ENCODE assay signal across 14 mouse cellular contexts in the genomic region with DNA sequence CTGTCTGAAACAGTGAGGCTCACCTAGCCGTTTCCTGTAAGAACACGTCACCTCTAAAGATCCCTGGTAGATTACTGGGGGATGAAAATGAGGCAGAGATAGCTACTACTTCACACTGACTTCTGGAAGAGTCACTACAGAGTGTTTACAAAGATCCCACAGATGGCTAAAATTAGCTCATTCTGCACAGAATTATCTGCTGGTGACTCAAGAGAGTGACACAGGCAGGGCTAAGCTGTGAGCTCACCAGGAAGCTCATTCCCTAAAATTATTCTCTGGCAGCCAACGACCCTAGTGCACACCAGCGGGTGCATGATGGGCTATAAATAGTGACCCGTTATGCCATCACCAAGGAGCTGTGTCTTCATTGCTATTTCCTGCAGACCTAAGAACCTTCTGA. TPM values are rescaled to one million over a fixed set of nuclear protein-coding genes. Genes with fewer than 3 reads are reported as not detected.
DNase-seq lines count a peak whose midpoint lies in the region; ATAC-seq and TF ChIP-seq lines count a peak whose summit lies in the region.
"Had no signal": no experiment of that assay in that cellular context is flagged by ENCODE, and none has a peak within 500 bp of the region (broad histone marks: within the 10 kb centered on the region; RNA-seq: fewer than 3 reads in every experiment).

No protein-coding gene starts in this region.

- WGBS in liver, postnatal 0 days (ENCODE audit: insufficient replicate concordance) = 54% methylated on average over 5 of the region's 5 CpGs
- 51% methylated on average over 5 of the region's 5 CpGs for WGBS in liver, embryonic 11.5 days

- peak; percentile 15; the same call in 1 of the 2 replicates for ATAC-seq in liver, postnatal 0 days
- no peak for ATAC-seq in liver, embryonic 11.5 days (replicated peaks; ENCODE audit: low FRiP score)
- ATAC-seq: hindbrain, embryonic 16.5 days had no signal

- no peaks in the 10 kb centered on the region for H3K27me3 ChIP-seq in liver, postnatal 0 days (ENCODE audit: insufficient read depth, low read length)
- H3K27me3 ChIP-seq in liver, embryonic 11.5 days (replicated peaks; ENCODE audit: control insufficient read depth, insufficient read depth, low read length) = no peaks in the 10 kb centered on the region
- H3K27me3 ChIP-seq in myocyte (ENCODE audit: control insufficient read depth, insufficient read depth, insufficient read length) = no peaks in the 10 kb centered on the region

- no peak overlapping the region for H3ac ChIP-seq in myocyte (ENCODE audit: control insufficient read depth, insufficient read length)

- no peak overlapping the region for H3K27ac ChIP-seq in liver, postnatal 0 days (ENCODE audit: low read depth)
- no peak overlapping the region for H3K27ac ChIP-seq in liver, embryonic 11.5 days (ENCODE audit: low read depth, low read length)
- H3K27ac ChIP-seq: kidney, postnatal 0 days had no signal

- no peak for TF ChIP-seq POLR2A in myocyte (IDR thresholded peaks at IDR 0.05; ENCODE audit: insufficient read length, low read depth)

- no peaks in the 10 kb centered on the region for H3K36me3 ChIP-seq in liver, postnatal 0 days (replicated peaks; ENCODE audit: insufficient read depth, low read length)
- no peaks in the 10 kb centered on the region for H3K36me3 ChIP-seq in liver, embryonic 11.5 days (ENCODE audit: control insufficient read depth, insufficient read depth, low read length)
- H3K36me3 ChIP-seq in myocyte (ENCODE audit: control insufficient read depth, insufficient read depth) = no peaks in the 10 kb centered on the region

- no peaks in the 10 kb centered on the region for H3K9me3 ChIP-seq in liver, postnatal 0 days (ENCODE audit: low read length)
- no peaks in the 10 kb centered on the region for H3K9me3 ChIP-seq in liver, embryonic 11.5 days (ENCODE audit: control insufficient read depth, low read length)

- H3K79me2 ChIP-seq in myocyte (ENCODE audit: control insufficient read depth, insufficient read depth) = no peaks in the 10 kb centered on the region

- no peaks in the 10 kb centered on the region for H3K4me1 ChIP-seq in liver, postnatal 0 days (ENCODE audit: insufficient read depth)
- peaks cover 2% of the 10 kb centered on the region; the same call in 1 of the 2 replicates for H3K4me1 ChIP-seq in liver, embryonic 11.5 days (replicated peaks; ENCODE audit: control insufficient read depth, insufficient read depth, low read length)

- TF ChIP-seq CTCF in liver, postnatal 0 days (IDR thresholded peaks at IDR 0.05; ENCODE audit: low read depth) = no peak

- no peak overlapping the region for H3K9ac ChIP-seq in liver, postnatal 0 days (replicated peaks)
- H3K9ac ChIP-seq in liver, embryonic 11.5 days (ENCODE audit: low read depth, low read length) = no peak overlapping the region

- H3K4me2 ChIP-seq in liver, postnatal 0 days (ENCODE audit: low read depth, low read length) = no peak overlapping the region
- no peak overlapping the region for H3K4me2 ChIP-seq in liver, embryonic 11.5 days
- H3K4me2 ChIP-seq in myocyte (ENCODE audit: low read depth) = peak overlapping the region; percentile 13

- H3K4me3 ChIP-seq in liver, postnatal 0 days (ENCODE audit: low read depth, low read length) = no peak overlapping the region
- H3K4me3 ChIP-seq in liver, embryonic 11.5 days (ENCODE audit: low read depth, low read length) = no peak overlapping the region
- no peak overlapping the region for H3K4me3 ChIP-seq in myocyte

- DNase-seq in adrenal gland, adult 2 months = peak; percentile 10
- no peak for DNase-seq in adrenal gland, postnatal 10 days
- no peak for DNase-seq in liver, postnatal 0 days
- DNase-seq in liver, embryonic 11.5 days (ENCODE audit: low spot score) = no peak
- DNase-seq in heart, adult 8-10 months (ENCODE audit: low spot score) = peak; percentile 48
- DNase-seq in urinary bladder, postnatal 14 days (ENCODE audit: low spot score) = no peak
- DNase-seq in spleen, postnatal 36 days (ENCODE audit: low spot score in 2 of 2) = no peak
- DNase-seq: cerebellum, postnatal 25 days; gastrocnemius, postnatal 25 days; liver; thymus, postnatal 14 days had no signal

- TF ChIP-seq EP300 in liver, postnatal 0 days (IDR thresholded peaks at IDR 0.05; ENCODE audit: low read depth) = no peak

TF ChIP-seq in myocyte, 11 proteins besides CTCF, POLR2A, EP300 and RAD21:
- no peak for TF ChIP-seq TCF12 (IDR thresholded peaks at IDR 0.05; ENCODE audit: insufficient read depth, poor library complexity, severe bottlenecking)
- peak; percentile 28; the same call in 1 of the 2 replicates for TF ChIP-seq CEBPB (IDR thresholded peaks at IDR 0.05; ENCODE audit: insufficient read depth, poor library complexity, severe bottlenecking)

RNA-seq across cellular contexts. Expression of a gene that starts 53.2 kb away (rescaled TPM):
- total RNA-seq in adrenal gland, adult 2 months (2021) = 1 to 10 TPM; 1.8 to 3.6 TPM
- 1.1 and 1.5 TPM in 2 replicates for polyA plus RNA-seq in adrenal gland, adult 2 months (2012; rRNA removed)
- total RNA-seq in adrenal gland, postnatal 10 days (2021) = 10 to 100 TPM; 11.0 to 13.7 TPM
- 45.1 and 60.8 TPM in 2 replicates for polyA plus RNA-seq in liver, postnatal 0 days (2015; fragmentation: Nextera tagmentation; extraction: Ambion mirVana)
- 47.3 and 50.2 TPM in 2 replicates for polyA plus RNA-seq in liver, embryonic 11.5 days (2014; fragmentation: Nextera tagmentation; extraction: Ambion mirVana)
- 1 to 10 TPM; 6.3 to 9.3 (median 7.5) TPM for total RNA-seq in heart, adult 8-10 months (2022)
- polyA plus RNA-seq in myocyte (2012; fragmentation: generic; extraction: Trizol) = 7.4 TPM

RNA-seq across cellular contexts. Expression of a gene that starts 55.5 kb away (rescaled TPM):
- 10 to 100 TPM; 13.5 to 24.3 TPM for total RNA-seq in adrenal gland, adult 2 months (2021)
- 12.4 and 14.7 TPM in 2 replicates for polyA plus RNA-seq in adrenal gland, adult 2 months (2012; rRNA removed)
- total RNA-seq in adrenal gland, postnatal 10 days (2021) = 10 to 100 TPM; 18.6 to 47.5 TPM
- polyA plus RNA-seq in liver, postnatal 0 days (2015; fragmentation: Nextera tagmentation; extraction: Ambion mirVana) = 3.5 and 3.9 TPM in 2 replicates
- 14.2 and 16.4 TPM in 2 replicates for polyA plus RNA-seq in liver, embryonic 11.5 days (2014; fragmentation: Nextera tagmentation; extraction: Ambion mirVana)
- 10 to 100 TPM; 53.0 to 86.1 (median 71.0) TPM for total RNA-seq in heart, adult 8-10 months (2022)
- polyA plus RNA-seq in myocyte (2012; fragmentation: generic; extraction: Trizol) = 49.6 TPM

Comparison
In these comparisons a context has a peak if more than half of its experiments do, and no peak if none do; other contexts are left out.
1. DNase-seq: peak in adrenal gland, adult 2 months (single experiment) and heart, adult 8-10 months (single experiment); none in adrenal gland, postnatal 10 days (single experiment), liver, postnatal 0 days (single experiment), liver, embryonic 11.5 days (single experiment), urinary bladder, postnatal 14 days (single experiment) and spleen, postnatal 36 days (0 of 2).